Mouse (Mus musculus): ENCODE measurements around the gene Slx4ip.

Slx4ip gene

DNA sequence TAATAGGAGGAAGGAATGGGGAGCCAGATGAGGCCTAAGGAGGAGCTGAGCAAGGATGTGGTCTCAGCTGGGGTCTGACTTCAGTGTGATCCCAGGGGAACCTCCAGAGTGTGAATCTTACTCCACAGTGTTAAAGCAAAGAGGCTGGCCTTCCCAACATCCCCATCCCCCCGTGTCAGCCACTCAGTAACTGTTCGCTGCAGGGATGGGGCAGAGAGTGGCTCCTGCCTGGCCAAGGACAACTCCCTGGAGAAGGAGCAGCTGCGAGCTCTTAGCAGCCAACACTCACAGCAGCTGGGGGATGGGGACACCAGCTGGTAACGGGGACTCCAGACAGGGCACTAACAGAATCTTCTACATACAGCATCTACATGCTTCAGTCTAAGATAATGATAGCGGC is 210.1 kb downstream of the Slx4ip start:
- no peak for DNase-seq (ENCODE audit: extremely low spot score)

DNA sequence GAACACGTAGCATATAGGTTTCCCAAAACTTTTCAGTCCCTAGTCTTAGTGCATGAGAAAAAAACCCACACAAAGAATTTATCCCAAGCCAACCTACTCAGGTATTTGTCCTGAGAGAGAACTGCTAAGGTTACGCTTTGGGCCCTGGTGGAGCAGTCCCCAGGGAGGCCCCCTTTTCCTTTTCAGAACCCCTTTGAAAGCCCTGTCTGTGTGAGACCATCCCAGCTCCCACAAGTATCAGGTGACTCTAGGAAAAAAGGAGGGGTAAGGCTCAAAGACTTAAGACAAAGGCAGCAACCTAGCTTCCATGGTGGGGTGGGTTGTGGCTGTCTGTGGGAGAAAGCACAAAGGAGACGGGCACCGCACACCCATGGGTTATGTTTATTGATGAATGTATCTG is 216.2 kb downstream of the Slx4ip start:
- no peak for DNase-seq (ENCODE audit: extremely low spot score)

DNA sequence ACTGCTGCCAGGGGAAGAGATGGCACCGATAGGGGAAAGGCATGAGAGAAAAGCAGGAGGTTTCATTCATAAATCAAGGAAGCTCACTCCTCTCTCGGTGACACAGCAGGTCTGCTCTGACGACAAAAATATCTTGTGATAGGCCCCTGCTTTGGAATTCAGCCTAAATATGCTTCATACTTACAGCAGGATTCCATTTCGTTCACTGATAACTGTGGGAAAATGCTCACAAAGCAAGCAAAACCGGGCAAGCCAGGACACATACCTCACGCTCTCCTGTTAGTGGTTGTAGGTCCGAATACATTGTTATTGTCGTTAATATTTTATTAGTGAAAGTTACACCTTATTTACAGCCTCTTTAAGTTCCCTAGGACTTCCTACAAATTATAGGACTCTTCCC is 216.9 kb downstream of the Slx4ip start:
- no peak for DNase-seq (ENCODE audit: extremely low spot score)

DNA sequence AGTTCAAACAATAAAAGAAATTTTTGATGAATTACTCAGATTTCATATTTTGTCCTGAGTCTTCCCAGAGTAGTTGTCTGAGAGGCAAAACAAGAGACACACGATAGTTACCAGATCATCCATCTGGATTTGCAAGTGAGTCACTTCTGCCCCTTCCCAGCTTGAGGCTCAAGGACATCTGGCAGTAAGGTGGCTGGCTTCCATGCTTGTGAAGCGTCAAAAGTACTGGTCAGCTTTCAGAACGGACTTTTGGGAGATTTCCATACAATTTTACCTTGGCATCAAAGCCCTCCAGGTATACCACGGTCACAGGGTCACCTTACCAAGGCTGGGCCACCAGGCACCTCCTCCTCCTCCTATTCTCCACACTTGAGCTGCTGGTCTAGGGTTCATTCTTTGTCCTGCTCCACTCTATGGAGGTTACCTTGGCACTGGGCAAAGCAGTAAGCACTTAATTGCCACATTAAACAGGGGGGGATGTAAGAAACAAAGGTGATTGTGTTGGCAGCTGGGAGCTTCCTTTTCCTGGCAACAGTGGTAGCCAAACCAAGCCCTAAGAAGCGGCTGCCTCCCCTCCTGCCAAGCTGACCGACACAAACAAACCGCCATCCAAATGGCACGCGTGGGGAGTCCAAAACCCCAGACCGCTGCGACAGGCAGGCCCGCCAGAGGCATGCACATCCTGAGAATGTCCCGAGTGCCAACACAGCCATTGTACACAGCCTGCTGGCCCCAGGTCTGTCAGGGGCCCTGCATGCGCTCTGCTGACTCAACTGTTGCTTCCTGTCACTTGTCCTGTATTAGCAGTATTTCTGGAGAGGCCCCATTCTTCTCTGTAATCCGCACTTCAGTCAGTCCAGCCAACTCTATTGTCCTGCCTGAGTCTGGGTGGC is 218.5 kb downstream of the Slx4ip start:
- DNase-seq (ENCODE audit: extremely low spot score) = no peak

DNA sequence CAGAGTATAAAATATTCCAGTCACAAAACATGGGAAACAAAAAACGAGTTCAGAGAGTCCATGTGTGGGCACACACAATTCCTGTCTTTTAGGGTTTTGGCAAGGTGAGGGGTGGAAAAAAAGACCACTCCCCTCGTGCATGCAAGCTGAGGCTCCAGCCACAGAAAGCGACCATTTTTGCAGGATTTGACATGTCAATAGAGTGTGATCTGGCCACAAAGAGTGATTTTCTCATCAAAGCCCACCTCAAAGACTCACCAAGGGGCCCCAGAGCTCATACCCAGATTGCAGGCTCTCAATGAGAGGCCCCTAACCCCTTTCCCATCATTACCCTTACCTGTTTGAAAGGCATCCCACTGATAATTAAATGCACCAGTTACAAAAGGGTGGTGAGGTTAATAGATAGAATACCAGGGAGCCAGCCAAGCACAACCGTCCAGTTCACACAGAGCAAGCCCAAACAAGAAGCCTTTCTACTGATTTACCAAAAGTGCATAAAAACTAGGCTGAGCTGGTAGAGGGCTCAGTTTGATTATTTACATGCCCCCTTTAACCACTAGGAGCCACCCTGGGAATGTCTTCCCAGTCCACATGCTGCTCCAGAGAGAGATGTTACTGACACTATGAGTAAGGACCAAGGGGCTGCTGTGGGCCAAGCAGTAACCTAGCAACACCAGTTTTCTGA is 219.3 kb downstream of the Slx4ip start:
- DNase-seq (ENCODE audit: extremely low spot score) = no peak

DNA sequence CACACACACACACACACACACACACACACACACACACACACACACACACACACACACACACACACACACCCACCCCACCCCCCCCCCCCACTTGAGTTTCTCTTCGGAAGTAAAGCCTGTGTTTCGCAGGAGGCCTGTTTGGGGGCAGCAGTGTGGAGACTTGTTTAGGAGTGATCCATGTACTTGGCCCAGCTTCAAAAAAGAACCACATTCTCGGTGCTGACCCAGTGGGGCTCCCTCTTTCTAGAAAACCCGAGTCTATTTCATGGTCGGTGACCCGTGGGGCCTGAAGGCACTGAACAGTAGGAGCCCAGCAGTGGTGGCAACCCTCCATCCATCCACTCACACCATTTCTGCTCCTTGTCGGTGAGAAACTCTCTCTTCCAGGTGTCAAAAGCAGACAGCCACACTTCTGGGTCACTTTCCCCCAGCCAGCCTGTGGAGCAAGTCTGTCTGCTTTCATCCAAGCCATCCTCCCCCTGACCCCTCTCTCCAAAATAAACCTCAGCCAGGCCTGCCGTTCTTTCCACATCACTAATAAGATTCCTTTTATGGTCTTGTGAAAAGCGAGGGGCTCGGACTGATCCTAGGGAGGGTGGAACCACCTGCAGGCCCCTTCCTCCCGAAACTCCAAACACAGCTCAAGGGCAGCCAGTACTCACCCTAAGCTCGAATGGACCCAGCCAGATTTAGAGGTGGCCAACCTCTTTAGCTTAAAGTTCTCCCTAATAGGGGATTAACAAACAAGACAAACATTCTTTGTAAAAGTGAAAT is 222.5 kb downstream of the Slx4ip start:
- DNase-seq (ENCODE audit: extremely low spot score) = no peak

DNA sequence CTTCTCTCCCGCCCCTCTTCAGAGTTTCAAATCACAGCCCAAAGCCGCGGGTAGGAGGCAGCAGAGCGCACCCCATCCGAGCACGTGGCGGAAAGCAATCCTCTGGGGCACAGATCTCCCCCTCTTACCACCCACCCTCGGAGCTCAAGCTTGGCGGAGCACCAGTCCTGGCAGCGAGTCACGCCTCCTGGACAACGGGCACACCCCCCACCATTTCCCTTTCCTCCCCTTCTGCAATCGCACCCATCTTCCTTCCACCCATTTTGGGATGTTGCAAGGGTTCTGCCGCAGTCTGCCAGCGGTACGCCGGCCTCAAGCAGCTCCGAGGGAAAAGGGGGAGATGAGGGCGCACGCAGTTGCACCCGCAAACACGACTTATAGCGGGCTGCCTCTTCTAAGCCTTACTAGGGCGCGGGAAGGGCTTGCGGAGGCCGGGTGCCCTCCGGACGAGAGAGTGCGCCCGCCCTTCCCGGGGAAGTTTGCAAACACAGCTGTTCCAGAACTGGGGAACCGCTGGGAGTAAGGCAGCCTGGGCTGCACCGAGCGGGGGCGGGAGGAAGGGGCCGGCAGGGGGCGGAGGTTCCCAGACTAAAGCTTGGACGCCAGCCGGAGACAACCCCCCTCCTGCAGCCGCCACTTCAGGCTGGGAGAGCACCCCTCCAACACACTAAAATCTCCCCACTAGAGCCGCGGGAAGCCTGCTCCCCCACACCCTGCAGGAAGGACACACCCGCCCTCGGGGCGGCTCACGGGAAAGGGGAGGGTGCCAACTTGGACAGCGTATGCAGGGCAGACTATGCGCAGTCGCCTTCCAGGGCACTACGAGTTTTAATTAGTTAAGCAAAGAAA is 223.5 kb downstream of the Slx4ip start:
- DNase-seq (ENCODE audit: extremely low spot score) = peak; percentile 84

DNA sequence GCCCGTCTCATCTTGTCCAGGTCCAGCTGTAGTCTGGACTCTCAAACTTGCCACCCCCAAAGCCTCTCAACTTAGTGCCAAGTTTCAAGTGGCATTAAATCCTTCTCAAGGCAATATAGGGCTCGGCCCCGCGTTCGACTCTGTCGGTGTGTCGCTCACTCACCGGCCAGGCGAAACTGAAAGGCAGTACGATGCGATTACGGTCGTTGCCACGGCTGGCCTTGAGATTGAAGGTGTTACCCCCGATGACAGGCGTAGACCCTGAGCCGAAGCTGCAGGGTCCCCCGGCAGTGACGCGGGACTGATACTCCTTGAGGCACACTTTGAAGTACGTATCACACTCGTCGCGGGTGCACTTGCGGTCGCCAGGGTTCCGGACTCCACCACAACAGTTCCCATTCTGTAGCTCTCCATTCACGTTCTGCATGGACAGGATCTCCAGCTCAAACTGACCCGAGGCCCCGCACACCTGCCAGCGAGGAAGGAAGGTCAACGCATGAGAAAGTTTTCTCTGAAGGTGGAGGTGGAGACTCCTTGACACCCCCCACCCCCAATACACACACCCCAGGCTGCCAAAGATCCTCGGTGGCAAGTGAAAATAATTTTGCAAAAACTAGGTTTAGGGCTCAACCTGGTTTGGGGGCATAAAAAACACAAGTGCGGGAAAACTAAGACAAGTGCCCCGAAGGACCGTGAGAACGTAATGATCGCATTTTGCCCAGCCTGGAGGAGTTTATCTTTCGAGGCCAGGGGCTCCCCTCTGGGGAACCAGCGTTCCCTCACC is 224.4 kb downstream of the Slx4ip start:
- DNase-seq (ENCODE audit: extremely low spot score) = peak; percentile 54

DNA sequence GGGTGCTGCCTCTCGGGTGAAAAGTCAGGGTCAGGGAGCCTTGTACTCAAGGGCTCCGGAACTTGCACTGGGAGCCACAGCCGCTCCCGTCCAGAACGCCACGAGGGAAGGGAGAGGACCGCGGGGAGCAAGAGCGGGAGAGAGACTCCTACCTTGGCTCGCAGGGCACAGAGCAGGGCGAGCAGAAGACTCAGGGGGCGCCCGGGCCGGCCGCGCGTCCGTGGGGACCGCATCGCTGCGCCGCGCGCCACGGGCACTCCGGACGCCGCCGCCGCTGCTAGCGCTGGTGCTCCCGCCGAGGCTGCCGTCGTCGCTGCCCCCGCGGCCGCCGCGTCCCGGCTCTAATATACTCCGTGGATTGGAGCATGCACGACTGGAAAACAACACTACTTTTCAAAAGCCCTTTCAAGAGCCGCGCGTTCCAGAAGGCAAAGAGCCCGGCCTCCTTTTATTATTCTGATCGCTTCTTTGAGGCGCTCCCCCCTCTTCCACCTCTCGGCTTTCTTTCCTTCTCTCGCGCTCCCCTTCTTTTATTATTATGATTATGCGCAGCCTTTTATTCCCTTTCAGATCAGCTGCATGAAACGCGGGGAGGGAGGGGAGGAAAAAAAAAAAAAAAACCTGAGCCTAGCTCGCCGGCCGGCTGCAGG is 225.1 kb downstream of the Slx4ip start, which contains the start of gene Jag1:
Jag1 (minus strand) TSS at position 620 of the 650 bp plus-strand sequence.
- DNase-seq (ENCODE audit: extremely low spot score) = peak; percentile 71

DNA sequence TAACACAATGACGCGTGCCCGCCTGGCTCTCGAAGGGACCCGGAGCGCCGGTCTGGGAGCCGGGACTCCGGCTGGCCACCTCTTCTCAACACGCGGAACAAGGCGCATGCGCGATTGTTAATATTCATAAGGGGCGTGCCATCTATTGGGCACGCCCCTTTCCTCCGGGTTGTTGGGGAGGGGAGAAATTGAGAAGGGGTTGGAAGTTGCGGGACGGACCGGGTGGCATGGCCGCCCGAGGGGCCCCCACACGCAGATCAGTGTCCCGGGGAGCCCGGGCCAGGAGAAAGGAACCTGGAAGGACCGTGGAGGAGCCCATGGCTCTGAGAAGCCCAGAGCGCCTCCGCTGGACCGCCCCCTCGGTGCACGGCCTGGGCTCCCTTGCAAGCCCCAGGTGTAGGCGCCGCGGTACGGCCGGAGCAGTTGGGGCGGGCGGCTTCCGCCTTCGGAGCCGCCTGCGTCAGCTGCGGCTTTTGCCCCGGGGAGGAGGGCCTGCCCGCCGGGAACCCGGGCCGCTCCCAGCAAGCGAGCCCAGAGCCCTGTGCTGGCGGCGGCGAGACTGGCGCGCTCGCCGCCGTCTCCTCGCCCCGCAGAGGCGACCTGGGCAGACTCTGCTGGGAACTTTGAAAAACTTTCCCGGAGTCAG is 225.8 kb downstream of the Slx4ip start:
- peak; percentile 96 for DNase-seq (ENCODE audit: extremely low spot score)

DNA sequence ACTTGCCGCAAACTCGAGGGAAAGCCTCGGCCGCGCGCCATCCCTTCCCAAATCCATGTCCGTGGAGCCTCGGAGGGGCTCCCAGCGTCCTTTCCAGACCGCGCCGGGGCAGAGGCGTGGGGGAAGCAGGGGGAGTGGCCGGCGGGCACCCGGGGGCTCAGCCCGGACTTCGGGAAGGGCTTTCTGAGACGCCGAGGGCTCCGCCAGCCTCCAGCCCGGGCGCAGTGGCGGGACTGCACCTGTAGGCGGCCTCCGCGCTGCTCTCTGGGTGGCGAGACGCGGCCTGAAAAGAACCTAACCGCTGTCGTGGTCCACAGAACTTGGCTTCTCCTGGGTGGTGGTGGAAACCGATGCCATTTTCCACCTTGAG is 226.3 kb downstream of the Slx4ip start:
- peak; percentile 92 for DNase-seq (ENCODE audit: extremely low spot score)
